Mouse (Mus musculus): ENCODE results near the gene Vmn1r43.
"Not testable (repeated sequence)": the region's sequence is repeated elsewhere in the genome, so short reads cannot be mapped to it uniquely, and the experiment has no call there.

Vmn1r43 gene
- long read RNA-seq, experiment 1: 0 reads
- long read RNA-seq, experiment 2: 0 reads

DNA sequence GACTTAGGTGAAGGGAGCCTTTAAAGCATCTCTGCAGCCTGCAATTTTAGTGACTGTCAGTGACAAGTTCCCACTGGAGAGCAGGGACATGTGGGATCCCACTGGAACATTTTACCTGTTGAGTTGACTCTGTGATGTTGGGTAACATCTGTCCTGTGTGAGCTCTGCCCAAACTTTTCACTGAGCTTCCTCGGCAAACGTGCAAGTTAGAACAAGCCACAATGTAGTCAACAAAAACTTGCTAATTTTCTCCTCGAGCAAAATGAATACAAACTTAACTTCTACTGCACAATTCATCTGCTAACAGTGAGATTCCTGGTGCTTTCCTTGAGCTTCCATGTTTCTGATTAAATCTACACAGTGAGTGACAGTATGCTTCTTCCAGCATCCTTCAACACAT lies at the start of gene Vmn1r43, which contains the start of gene Vmn1r42:
Vmn1r43 (minus strand) TSS at position 101 of the 400 bp plus-strand sequence.
Vmn1r42 (minus strand) TSS at position 101 of the 400 bp plus-strand sequence.
- intact Hi-C loops (cut with DNase I): not testable (repeated sequence)

DNA sequence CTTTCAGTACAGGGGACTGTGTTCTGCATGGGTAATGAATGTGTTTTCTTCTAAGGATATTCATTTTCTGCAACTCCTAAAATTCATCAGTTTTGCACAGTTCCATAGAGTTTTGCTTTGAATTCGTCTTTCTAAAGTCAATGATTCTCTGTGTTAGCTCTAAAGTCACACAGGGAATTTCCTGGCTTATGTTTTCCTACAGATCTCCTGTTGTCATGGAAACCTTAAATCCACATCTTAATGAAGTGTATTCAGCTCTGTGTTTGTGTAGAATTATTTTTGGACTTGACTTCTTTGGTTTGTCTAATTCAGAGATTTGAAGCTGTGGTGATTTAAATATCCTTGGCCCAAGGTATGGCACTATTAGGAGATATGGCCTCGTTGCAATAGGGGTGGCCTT lies 7.6 kb upstream of the Vmn1r43 start:
- intact Hi-C loops (cut with DNase I): no loop called here

DNA sequence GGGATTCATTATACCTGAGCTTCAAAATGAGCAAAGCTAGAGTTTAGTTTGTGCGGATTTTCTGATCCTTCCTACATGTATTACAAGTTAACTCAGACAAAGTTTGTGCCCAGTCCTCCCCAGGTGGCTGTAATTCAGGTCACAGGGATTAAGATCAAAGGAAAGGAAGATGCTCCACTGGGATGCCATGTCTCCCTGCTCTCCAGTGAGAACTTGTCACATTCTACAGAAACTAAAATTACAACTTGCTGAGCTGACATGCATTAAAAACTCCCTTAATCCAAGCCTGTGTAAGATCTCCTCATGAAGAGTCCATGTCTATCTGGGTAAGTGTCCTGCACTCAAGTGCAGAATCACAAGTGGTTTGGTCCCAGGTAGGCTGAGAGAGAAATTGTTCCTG lies 7.1 kb upstream of the Vmn1r43 start, which contains the start of gene Vmn1r44:
Vmn1r44 (plus strand) TSS at position 301 of the 400 bp plus-strand sequence.
- intact Hi-C loops (cut with DNase I): no loop called here

DNA sequence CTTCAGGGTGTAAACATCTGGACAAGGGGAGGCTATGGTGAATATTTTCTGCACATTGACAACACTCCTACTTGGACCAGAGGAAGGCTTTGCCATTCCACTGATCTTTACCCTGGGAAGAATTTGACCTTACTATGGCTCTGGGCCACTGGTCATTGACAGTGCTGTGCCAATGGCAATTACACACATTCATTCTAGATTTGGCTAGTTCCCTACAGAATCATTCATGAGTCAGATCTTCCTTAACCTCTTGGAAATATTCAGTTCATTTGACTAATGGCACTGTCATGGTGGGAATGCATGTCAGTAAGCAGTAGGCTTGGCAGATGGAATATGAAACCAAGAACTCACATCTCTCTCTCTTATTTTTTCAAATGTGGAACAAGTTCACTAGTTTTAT lies 4.7 kb upstream of the Vmn1r43 start:
- intact Hi-C loops (cut with DNase I): no loop called here

DNA sequence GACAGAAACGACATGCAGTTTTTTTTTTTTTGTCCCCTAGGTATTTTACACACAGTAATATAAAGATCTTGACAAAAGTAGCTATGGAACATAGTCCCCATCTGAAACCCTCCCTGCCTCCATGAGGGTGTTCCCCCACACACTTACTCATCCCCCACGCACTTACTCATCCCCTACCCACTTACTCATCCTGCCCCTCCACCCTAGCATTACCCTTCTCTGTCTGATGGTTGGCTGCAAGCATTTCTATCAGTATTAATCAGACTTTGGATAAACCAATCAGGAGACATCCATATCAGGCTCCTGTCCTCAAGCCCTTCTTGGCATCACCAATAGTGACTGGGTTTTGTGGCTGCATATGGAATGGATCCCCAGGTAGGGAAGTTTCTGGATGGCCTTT lies 750 bp upstream of the Vmn1r43 start:
- intact Hi-C loops (cut with DNase I): no loop called here

DNA sequence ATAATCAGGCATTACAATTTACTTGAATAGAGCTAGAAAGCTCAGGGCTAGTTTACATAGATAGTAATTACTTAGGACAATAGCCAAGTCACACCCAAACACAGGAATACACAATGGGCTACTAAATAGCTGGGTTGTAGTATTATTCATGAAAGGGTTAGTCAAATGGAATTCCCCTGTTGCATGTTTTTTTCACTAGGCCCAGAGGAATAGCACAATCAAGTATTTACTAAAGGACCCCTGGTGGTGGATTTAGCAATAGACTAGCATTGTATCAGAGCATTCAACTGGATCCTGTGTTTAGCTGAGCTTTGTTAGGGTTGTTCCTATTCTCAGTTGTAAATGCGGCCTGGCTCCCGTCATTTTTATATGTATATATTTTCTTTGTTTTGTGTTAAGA lies 8.2 kb downstream of the Vmn1r43 start:
- intact Hi-C loops (cut with DNase I): no loop called here

DNA sequence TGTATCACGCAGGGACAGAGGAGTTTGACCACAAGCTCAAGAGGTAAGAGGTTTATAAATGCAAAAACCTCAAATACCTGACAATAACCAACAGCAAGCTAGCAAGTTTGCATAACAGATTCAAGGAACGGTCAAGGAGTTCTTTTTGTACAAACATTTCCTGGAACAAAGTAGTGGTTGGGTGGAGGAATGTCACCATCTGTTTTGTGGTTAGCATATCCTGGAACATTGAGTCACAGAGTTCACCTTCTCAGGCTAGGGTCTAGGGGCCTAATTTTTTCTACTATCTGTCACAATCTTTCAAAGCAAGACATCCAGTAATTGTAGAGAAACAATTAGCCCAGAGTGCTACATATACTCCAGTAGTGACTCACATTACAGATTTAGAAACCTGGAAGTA lies 8.9 kb downstream of the Vmn1r43 start:
- intact Hi-C loops (cut with DNase I): no loop called here

DNA sequence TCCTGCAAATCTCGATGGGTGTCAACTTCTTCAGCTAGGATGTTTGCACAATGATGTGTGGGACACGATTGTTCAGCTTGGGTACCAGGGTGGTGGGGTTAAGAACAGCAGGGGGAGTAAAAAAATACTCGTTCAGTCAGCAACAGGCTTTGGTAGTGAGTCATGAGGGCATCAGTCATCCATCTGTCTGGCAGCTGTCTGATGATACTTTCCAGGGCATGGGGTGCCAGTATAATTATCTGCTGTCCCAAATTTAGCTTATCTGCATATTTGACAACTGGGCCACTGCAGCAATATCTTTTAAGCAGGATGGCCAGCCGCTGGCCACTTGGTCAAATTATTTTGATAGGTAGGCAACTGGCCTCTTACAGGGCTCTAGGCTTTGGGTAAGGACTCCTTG lies 12.4 kb downstream of the Vmn1r43 start:
- intact Hi-C loops (cut with DNase I): no loop called here

DNA sequence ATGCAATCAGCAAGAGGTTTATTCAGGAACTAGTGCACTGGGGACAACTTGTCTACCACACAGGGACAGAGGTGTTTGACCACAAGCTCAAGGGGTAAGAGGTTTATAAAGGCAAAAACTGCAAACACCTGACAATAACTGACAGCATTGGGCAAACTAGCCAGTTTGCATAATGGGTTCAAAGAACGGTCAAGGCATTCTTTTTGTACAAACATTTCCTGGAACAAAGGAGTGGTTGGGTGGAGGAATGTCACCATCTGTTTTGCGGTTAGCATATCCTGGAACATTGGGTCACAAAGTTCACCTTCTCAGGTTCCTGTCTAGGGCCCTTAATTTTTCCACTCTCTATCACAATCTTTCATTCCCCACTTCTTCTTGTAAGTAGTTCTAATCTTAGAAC lies 16.4 kb downstream of the Vmn1r43 start:
- intact Hi-C loops (cut with DNase I): no loop called here

DNA sequence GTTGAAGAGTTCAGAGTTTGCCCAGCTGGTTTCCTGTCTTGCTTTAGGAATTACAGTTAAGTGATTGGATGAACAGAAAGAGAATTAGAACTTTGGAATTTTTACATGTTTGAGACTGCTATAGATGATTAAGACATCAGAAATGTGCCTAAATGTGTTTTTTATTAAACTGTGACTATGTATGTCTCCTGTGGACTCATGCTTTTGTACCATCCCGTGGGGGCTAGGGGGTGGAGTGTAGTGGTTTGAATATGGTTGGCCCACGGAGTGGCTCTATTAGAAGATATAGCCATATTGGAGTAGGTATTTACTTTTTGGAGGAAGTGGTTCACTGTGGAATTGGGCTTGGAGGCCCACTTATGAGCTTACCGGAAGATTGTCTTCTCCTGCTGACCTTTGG lies 18.7 kb downstream of the Vmn1r43 start:
- intact Hi-C loops (cut with DNase I): no loop called here

Data from adrenal gland (tissue).